Mouse (Mus musculus) lung, embryonic 14.5 days (tissue): ENCODE results near the gene Mmp8. TPM values are rescaled to one million over a fixed set of nuclear protein-coding genes. Genes with fewer than 3 reads are reported as not detected.

Source experiments
- ATAC-seq: fragments of 200-750 bp; cut with Nextera tagmentation; 2 replicates; pipeline ENCODE4 v1.8.0; 2017; ENCODE audit warnings: mild to moderate bottlenecking, moderate TSS enrichment, moderate library complexity; ENCODE audit not compliant: insufficient read depth
- DNase-seq: peaks from one replicate; pipeline ENCODE4 v3.0.0-alpha.2; 2015
- H3K27ac ChIP-seq: fragments of 300-500 bp; sonication (generic); 2 replicates; pipeline ENCODE4 v1.5.1; 2014; ENCODE audit warnings: low read depth, mild to moderate bottlenecking, moderate library complexity
- H3K27me3 ChIP-seq: fragments of 300-500 bp; sonication (generic); 2 replicates; pipeline ENCODE4 v1.6.1; 2014; ENCODE audit warnings: low read length, control low read depth; ENCODE audit not compliant: insufficient read depth
- H3K36me3 ChIP-seq: fragments of 300-500 bp; sonication (generic); 2 replicates; pipeline ENCODE4 v1.6.1; 2014; ENCODE audit warnings: control low read depth; ENCODE audit not compliant: insufficient read depth
- H3K4me1 ChIP-seq: fragments of 300-500 bp; sonication (generic); 2 replicates; pipeline ENCODE4 v1.6.1; 2014; ENCODE audit warnings: antibody characterized with exemption, control low read depth; ENCODE audit not compliant: insufficient read depth
- H3K4me2 ChIP-seq: fragments of 300-500 bp; sonication (generic); 2 replicates; pipeline ENCODE4 v1.6.1; 2014; ENCODE audit warnings: mild to moderate bottlenecking
- H3K4me3 ChIP-seq: fragments of 300-500 bp; sonication (generic); 2 replicates; pipeline ENCODE4 v1.5.1; 2014; ENCODE audit warnings: low read depth, low read length
- H3K9ac ChIP-seq: fragments of 300-500 bp; sonication (generic); 2 replicates; pipeline ENCODE4 v1.6.1; 2014
- H3K9me3 ChIP-seq: fragments of 300-500 bp; sonication (generic); 2 replicates; pipeline ENCODE4 v1.6.1; 2016; ENCODE audit warnings: low read depth, low read length, control low read depth
- CTCF ChIP-seq: IDR thresholded peaks from 2 replicates; pipeline ENCODE4 v1.5.1; 2016; ENCODE audit warnings: antibody characterized with exemption, low read depth
- WGBS: fragments of 180-500 bp; shearing (Covaris S2); extraction: QIAGEN DNeasy Blood & Tissue Kit; methylation state at CpG from one replicate; pipeline ENCODE4 v1.1.7; 2014; 5-methylcytosine and 5-hydroxymethylcytosine counted together
- polyA plus RNA-seq: library from polyadenylated mRNA; unstranded; fragments of >200 nt; fragmentation: Nextera tagmentation; extraction: Ambion mirVana; gene quantifications from 2 replicates; pipeline ENCODE4 v1.2.1, GENCODE M21; 2014

The Mmp8 gene
- polyA plus RNA-seq, result 0.24 and 0.69 TPM in 2 replicates

- 54% methylated on average over 8 of the region's 8 CpGs for WGBS
- TF ChIP-seq CTCF, result no peak
- Histone ChIP-seq H3K27ac (no peak within 1 kb of the TSS), H3K9me3 (no peaks in the 10 kb centered on the region), H3K9ac (no peak within 1 kb of the TSS), H3K4me3 (no peak within 1 kb of the TSS), H3K27me3 (no peaks in the 10 kb centered on the region), H3K4me2 (no peak within 1 kb of the TSS), H3K36me3 (no peaks in the 10 kb centered on the region), H3K4me1 (peaks cover 5% of the 10 kb centered on the region; the same call in 1 of the 2 replicates)
- DNase-seq (peak; percentile 79), ATAC-seq (peak; percentile 88)
These were observed at the start of gene Mmp8 for GRCm38 (mm10) chr9:7558221-7559017. Mmp8 (plus strand) TSS chr9:7558456.

GRCm38 (mm10) chr9:7509619-7510233 is 48.5 kb upstream of the Mmp8 start:
- WGBS, result 57% methylated on average over 10 of the region's 10 CpGs
- DNase-seq (no peak), ATAC-seq (no peak)

GRCm38 (mm10) chr9:7517944-7518571 is 40.2 kb upstream of the Mmp8 start:
- Histone ChIP-seq H3K27ac (no peak overlapping the region), H3K36me3 (no peaks in the 10 kb centered on the region), H3K9ac (no peak overlapping the region), H3K4me2 (no peak overlapping the region), H3K4me1 (no peaks in the 10 kb centered on the region), H3K4me3 (no peak overlapping the region), H3K27me3 (no peaks in the 10 kb centered on the region), H3K9me3 (no peaks in the 10 kb centered on the region)
- no peak for DNase-seq
- WGBS, result 60% methylated on average over 4 of the region's 4 CpGs
- TF ChIP-seq CTCF, result no peak
- ATAC-seq, result no peak

More at GRCm38 (mm10) chr9:7509619-7510233, 48.5 kb upstream of the Mmp8 start:
- no peak overlapping the region for H3K4me2 ChIP-seq
- H3K9ac ChIP-seq, result no peak overlapping the region
- no peaks in the 10 kb centered on the region for H3K4me1 ChIP-seq
- H3K27ac ChIP-seq, result no peak overlapping the region
- H3K9me3 ChIP-seq, result no peaks in the 10 kb centered on the region
- H3K4me3 ChIP-seq, result no peak overlapping the region
- H3K27me3 ChIP-seq, result no peaks in the 10 kb centered on the region
- no peak for TF ChIP-seq CTCF
- no peaks in the 10 kb centered on the region for H3K36me3 ChIP-seq

GRCm38 (mm10) chr9:7526255-7526940 is 31.9 kb upstream of the Mmp8 start:
- DNase-seq (no peak), ATAC-seq (no peak)
- Histone ChIP-seq H3K4me3 (no peak overlapping the region), H3K27ac (no peak overlapping the region), H3K4me1 (no peaks in the 10 kb centered on the region), H3K36me3 (no peaks in the 10 kb centered on the region), H3K9me3 (no peaks in the 10 kb centered on the region), H3K9ac (no peak overlapping the region), H3K27me3 (no peaks in the 10 kb centered on the region), H3K4me2 (no peak overlapping the region)
- TF ChIP-seq CTCF, result no peak
- WGBS, result 68% methylated on average over 4 of the region's 4 CpGs

- no peak for ATAC-seq
- no peak for TF ChIP-seq CTCF
These were observed 15.5 kb upstream of the Mmp8 start for GRCm38 (mm10) chr9:7542763-7543162.

GRCm38 (mm10) chr9:7544923-7545457 is 13.3 kb upstream of the Mmp8 start:
- DNase-seq (peak; percentile 35), ATAC-seq (peak; percentile 28)
- no peak overlapping the region for H3K4me2 ChIP-seq
- H3K27me3 ChIP-seq, result no peaks in the 10 kb centered on the region
- H3K4me1 ChIP-seq, result peaks cover 13% of the 10 kb centered on the region
- TF ChIP-seq CTCF, result no peak
- 22% methylated on average over 1 of the region's 1 CpGs for WGBS
- no peak overlapping the region for H3K4me3 ChIP-seq
- no peaks in the 10 kb centered on the region for H3K9me3 ChIP-seq
- H3K9ac ChIP-seq, result no peak overlapping the region
- H3K27ac ChIP-seq, result no peak overlapping the region; the same call in 1 of the 2 replicates
- no peaks in the 10 kb centered on the region for H3K36me3 ChIP-seq

More at GRCm38 (mm10) chr9:7542763-7543162, 15.5 kb upstream of the Mmp8 start:
- no peaks in the 10 kb centered on the region for H3K27me3 ChIP-seq
- no peak for DNase-seq
- H3K4me3 ChIP-seq, result no peak overlapping the region
- no peaks in the 10 kb centered on the region for H3K36me3 ChIP-seq
- H3K9ac ChIP-seq, result no peak overlapping the region
- peaks cover 13% of the 10 kb centered on the region for H3K4me1 ChIP-seq
- H3K27ac ChIP-seq, result no peak overlapping the region
- H3K4me2 ChIP-seq, result no peak overlapping the region
- no peaks in the 10 kb centered on the region for H3K9me3 ChIP-seq
